Mouse (Mus musculus): ENCODE results near the gene Cers3.

Cers3 gene

DNA sequence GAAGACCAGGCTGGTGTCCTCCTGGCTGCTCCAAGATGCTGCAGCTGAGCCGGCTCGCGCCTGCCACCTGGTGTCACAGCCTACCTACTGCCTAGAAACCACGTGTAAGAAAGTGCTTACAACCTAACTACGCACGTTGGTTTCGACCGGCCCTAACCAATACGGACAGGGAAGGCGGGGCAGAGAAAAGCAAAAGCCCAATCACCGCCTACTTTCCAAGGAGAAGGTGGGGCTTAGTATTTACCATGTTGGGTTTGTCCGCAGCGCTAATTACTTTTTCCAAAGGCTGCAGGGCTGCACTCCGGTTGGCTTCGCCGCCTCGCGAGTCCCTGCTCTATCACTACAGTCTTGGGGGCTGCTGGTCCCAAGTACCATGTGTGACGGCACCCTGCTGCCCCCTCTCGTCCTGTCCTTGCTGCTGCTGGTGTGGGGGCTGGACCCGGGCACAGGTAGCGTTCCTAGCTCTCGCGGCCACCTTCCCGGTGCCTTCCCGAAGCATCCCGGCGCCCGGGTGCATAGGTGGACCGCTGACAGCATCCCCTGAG, 96.2 kb downstream of the Cers3 start, which contains the start of gene Adamts17:
TSS of gene Adamts17 (plus strand) at position 273 of the 545 bp plus-strand sequence.
- in situ Hi-C loops (cut with MseI, MboI): loop anchor here (10.0 kb wide), 2 partner anchors 125 to 355 kb away; no protein-coding TSS in a partner anchor

DNA sequence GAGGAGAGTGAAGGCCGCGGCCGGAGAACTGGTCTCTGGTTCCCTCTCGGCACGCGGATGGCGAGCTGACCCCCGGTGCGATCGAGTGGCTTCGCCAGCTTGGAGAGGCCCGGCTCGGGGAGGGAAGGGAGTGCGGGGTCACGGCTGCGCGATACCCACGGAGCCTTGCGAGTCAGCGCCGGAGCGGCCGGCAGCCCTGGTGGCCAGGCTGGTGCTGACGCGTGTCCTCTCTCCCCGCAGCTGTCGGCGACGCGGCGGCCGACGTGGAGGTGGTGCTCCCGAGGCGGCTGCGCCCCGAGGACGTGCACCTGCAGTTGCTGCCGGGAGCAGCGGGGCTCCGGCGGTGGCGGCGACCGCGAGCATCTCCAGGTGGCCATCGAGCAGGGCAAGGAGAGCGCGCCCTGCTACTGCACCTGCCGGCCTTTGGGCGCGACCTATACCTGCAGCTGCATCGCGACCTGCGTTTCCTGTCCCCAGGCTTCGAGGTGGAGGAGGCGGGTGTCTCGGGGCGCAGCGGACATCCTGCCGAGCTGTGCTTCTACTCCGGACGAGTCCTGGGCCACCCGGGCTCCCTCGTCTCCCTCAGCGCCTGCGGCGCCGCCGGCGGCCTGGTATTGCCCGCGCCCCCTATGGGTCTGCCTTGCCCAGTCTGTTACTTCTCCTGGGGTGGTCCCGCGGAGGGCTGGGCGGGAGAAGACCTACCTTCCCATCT, 96.9 kb downstream of the Cers3 start:
- in situ Hi-C loops (cut with MseI, MboI): loop anchor here in 1 of 2 experiments (10.0 kb wide), 1 partner anchor 355 kb away; no protein-coding TSS in a partner anchor

DNA sequence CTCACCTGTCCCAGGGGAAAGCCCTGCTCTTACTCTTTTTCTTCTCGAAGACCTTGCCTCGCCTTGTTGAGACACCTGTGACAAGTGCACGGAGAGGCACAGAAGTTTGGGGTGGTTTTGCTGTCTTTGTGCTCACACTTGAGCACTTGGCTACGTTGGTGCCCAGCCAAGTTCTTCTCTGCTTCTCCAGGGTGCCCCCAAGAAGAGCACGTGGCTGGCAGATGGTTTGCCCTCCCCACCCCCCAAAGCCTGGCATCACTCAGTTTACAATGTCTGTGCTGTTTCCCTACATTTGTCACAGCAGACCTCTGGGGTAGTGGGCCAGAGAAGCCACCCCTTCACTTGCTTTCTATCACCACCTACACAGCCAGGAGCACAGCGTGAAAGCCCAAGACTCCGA, 97.9 kb downstream of the Cers3 start:
- in situ Hi-C loops (cut with MseI, MboI): loop anchor here in 1 of 2 experiments (10.0 kb wide), 1 partner anchor 354 kb away; no protein-coding TSS in a partner anchor

DNA sequence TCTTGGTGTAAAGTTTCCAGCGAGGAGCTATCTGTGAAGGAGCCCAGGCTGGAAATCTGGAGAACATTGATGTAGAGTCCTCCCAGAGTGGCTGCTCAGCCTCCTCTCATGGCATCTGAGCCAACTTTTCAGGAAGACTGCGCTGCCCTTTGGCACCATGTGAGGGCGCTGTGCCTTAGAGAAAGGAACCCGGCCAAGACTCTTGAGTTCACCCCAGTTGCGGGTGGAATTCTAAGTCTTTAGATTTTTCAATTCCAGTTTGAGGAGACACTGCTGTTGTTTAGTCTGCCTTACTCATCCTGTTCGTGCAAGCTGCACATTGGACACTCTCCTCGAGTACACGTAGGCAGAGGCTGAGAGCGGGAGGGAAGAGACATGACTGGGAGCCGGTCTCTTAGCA, 98.7 kb downstream of the Cers3 start:
- in situ Hi-C loops (cut with MseI, MboI): loop anchor here in 1 of 2 experiments (10.0 kb wide), 1 partner anchor 353 kb away; no protein-coding TSS in a partner anchor

DNA sequence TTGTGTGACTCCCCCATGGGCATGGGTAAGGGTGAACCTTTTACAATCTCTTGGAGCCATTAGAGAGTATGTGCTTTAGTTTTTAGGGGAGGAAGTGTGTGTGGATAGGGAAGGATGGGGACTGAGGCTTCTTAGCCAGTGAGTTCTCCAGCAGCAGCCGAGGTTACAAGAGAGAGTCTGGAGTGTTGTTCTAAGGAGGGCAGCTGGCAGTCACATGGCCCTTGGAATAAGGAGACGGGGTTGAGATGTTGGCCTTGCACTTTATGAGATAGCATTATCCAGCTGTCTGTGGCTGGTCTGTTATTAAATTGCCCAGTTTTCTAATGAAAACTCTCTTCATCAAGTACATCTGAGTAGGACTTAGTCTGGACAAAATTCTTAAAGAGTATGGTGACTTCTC, 100.5 kb downstream of the Cers3 start:
- in situ Hi-C loops (cut with MseI, MboI): loop anchor here in 1 of 2 experiments (10.0 kb wide), 1 partner anchor 351 kb away; no protein-coding TSS in a partner anchor

DNA sequence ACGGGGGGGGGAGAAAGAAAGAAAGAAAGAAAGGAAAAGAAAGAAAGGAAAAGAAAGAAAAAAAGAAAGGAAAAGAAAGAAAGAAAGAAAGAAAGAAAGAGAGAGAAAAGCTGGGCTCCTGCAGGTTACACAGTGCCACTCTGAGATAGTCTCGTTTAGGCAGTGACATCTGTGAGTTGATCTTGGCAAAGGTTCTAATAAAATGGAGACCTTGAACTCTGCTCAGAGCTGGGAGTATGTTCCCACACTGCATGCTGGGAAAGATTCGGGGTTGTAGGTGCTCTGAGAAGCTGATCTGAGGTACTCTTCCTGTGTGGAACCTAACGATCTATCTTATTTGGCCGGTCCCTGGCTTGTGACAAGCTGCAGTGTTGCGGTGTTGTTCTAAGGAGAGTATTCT, 103.3 kb downstream of the Cers3 start:
- in situ Hi-C loops (cut with MseI, MboI): loop anchor here in 1 of 2 experiments (10.0 kb wide), 1 partner anchor 348 kb away; no protein-coding TSS in a partner anchor

DNA sequence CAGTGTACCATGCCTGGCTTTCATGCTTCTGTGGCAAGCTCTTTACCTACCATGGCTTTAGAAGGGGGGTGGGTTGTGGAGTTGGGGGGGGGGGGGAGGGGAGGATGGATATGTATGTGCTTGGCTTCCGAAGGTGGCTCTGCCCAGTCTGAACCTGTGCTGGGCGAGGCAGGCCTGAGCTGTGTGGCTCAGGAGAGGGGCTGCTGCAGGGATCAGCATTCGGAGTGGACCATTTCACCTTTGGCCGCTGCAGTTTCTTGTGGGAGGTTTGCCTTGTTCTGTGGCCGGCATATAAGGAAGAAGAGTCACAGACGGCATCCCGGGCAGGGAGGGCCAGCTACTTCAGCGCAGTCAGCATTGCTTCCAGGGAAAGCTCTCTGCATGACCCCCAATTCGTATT, 104.0 kb downstream of the Cers3 start:
- in situ Hi-C loops (cut with MseI, MboI): loop anchor here in 1 of 2 experiments (10.0 kb wide), 1 partner anchor 348 kb away; no protein-coding TSS in a partner anchor

DNA sequence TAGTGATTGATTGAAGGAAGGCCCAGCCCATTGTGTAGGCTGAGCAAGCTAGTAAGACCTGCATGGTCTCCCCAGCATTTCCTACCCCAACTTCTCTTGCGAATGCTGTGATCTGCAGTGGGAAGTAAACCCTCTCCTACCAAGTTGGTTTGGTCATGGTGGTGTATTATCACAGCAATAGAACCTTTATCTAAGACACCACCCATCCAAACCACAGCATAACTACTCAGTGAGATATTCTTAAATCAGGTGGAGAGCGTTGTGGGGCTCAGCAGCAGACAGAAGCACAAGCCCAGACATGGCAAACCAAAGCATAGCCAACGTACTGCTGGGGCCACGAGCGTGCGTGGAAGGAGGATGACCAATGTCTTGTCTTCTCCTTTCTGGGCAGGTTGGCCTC, 106.0 kb downstream of the Cers3 start:
- in situ Hi-C loops (cut with MseI, MboI): loop anchor here in 1 of 2 experiments (10.0 kb wide), 1 partner anchor 345 kb away; no protein-coding TSS in a partner anchor

DNA sequence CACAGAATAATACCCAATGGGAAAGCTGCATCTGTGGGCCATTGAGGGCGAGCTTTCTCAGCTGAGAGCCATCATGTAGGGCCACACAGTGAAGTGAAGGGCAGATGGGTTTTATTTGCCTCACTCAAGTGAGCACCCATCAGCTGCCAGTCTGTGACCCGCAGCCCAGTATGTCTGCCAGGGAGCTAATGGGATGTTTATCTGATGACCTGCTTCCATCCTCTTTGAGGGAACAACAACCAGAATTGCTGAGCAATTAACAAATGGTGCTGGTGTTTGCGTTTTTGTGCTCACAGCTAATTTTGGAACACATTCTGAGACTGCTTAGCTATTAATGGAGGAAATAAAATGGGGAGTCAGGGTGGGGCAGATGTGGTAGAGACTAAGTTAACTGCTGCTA, 108.9 kb downstream of the Cers3 start:
- in situ Hi-C loops (cut with MseI, MboI): no loop called here

DNA sequence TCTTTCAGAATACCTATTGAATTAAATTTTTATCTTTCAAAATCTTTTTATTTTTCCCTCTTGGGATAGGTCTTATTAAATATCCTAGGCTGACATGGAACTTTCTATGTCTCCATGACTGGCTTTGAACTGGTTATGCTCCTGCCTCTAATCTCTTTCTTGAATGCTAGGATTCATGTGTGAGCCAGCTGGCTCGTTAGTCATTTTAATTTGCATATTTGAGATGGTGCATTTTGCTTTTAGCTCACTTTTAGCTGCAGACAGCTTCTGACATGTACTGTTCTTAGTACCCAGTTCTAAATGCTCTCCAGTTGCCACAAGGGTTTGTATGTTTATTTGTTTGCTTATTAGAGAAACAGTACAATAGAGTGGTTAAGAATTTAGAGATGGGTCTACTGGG, 114.3 kb downstream of the Cers3 start:
- in situ Hi-C loops (cut with MseI, MboI): no loop called here

DNA sequence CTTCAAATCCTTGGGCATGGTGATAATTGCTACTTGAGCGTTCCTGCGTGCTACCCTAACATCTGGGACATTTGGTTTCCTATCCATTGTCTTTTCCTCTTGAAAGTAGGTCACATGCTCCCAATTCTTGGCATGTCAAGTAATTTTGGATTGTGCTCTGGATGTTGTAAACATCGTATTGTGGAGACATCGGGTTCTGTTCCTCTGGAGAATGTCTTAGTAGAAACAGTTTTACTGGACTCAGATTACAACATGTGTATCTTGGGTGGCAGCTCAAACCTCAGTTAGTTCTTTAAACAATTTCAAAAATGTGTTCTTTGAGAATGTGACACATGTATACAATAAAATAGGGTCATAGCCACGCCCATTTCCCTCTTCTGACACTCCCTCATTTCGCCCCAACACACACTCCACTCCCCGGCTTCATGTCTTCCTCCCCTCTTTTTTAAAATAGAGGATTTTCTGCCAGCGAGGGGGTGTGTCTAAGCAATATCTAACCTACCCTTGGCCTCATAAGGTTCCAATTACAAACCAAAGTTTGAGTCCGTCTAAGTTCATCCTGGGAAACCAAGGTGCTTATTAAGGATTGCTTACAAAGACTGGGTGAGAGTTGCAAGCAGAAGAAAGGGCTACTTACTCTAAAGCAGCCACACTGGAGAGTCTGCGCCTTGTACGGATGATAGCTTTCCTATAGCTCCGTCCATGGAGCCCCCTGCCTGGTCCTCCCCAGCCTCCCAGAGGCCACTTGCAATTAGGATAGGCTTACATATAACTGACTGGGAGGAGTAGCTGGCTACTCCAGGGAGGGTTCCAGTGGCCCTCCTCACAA, 115.2 kb downstream of the Cers3 start:
- in situ Hi-C loops (cut with MseI, MboI): no loop called here

DNA sequence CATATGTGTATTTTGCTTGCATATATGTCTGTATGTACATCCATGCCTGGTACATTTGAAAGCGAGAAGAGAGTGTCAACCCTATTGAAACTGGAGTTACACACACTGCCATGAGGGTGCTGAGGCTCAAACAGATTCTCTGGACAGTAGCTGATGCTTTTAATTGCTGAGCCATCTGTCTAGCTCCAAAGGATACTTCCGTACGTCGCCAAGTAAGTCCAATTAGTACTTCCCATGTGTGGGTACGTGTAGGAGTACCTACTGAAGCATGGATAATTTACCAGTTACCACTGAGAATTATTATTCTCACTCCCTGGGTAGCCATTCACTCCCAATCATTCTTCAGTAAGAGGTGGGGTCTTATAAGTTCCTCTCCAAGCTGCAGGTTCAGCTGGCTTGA, 115.9 kb downstream of the Cers3 start:
- in situ Hi-C loops (cut with MseI, MboI): no loop called here

DNA sequence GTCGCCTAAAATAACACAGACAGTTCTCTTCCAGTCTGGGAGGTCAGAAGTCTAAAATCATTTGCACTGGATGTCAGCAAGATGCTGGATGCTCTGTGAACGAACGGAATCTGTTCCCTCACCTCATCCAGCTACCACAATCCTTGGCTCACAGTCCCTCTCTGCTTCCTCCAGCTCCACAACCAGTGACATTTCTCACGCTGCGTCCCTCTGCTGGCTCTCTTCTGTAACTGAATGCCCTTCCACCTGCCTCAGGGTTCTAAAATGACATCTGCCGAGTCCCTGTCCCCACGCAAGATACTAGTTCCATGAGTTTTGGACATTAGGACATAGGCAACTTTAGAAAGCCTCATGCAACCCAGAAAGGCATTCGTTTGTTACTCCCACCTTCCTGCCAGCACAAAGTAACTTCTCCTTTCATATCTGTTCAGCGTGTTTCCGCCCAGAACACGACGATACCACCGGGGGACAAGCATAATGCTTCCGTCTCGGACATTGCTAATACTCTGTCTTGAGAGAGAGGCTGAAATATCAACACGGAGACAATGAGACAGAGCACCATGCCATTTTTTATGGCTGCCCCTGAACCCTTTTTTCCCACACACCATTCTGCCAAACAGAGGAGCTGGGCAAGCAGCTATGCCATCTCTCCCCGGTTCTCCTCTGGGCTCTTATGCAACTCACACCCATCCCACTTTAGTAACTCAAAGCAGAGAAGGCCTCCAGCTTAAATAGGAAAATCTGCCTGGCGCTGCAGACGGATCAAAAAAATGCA, 123.8 kb downstream of the Cers3 start:
- in situ Hi-C loops (cut with MseI, MboI): no loop called here

DNA sequence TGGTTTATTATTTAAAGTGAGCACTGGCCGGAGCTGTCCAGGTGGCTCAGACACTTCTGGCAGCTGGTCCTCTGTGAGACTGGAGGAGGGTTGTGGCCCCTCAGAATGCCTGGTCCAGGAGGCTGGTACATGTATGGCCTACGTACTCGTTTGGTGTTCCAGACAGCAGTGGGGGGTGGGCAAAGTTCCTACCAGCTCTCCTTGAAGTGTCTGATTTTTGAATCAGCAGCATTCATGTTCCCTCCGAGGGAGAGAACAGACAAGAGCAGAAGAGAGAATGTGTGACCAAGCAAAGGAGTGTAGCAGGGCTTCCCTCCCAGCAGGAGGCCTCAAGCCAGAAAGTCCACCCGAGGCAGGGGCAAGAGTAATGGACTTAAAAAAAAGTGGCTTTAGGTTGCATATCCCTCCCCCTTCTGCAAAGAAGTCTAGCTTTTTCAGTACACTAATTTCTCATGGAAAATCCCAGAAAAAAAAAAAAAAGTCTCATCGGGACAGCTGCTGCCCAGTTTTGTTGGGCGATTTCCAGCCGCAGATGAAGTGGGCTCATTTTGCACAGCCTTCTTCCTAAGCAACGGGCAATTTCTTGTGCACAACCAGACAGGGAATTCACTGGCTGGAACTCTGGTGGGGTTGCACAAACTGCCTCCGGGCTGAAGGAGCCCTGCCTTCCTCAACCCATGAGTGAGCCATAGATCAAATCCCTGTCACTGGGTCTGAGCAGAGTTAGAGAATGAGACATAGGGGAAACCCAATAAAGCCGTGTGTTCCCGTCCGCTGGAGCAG, 124.6 kb downstream of the Cers3 start:
- in situ Hi-C loops (cut with MseI, MboI): no loop called here

DNA sequence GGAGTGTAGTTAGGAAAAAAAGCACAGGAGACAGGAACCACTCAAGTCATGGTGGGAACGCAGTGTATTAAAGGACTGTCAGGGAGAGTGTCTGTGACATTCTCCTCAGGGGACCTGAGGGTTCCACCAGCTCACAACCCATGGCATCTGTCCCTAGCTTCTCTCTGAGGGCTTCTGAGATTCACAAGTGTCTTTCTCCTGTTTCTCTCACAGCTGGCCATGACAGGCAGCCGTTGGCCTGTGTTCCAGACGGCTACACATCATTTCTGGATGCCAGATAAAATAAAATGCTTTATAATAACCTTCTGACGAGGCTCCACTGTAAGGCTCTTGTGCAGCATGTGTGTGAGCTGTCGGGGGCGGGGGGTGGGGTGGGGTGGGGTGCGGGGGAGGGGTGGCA, 128.2 kb downstream of the Cers3 start:
- in situ Hi-C loops (cut with MseI, MboI): no loop called here

DNA sequence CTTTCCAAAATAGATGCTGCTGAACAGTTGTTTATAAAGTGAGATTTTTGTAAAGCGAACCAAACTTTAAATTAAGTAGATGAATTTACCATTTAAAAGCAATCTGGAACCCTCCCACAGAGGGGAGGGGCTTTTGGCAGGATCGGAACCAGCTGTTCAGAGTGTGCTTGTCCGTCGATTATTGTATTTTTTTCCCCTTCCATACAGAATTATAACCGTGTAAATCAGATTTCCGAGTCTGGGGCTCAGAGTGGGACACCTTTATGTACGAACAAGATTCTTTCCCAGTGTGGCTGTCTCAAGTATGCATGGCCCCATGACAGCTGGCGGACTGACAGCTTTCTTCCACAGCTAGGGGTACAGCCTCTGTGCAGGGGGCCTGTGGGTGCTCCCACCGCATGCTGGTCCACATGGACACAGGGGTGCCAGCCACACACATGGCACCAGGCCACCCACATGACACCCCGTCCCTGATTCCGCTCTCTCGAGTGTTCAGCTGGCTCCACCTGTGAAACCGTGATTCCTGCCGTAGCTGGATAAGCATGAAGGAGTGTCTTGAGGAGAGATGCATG, 128.7 kb downstream of the Cers3 start:
- in situ Hi-C loops (cut with MseI, MboI): no loop called here

DNA sequence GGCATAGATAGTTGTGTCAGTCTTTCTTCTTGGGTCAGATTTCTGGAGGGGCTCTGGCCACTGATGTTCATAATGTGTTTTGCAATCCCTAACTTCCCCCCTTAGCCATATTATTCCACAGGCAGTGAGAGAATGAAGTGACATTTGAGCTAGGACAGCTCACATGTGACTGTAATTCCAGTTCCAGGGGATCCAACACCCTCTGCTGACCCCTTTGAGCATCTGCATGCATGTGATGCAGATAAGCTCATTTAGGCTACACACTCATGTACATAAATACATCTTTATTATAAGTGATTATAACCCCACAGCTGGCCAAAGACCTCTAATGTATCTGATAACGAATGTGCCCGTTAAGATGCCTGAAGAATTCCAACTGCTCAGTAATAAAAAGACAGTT, 129.9 kb downstream of the Cers3 start:
- in situ Hi-C loops (cut with MseI, MboI): no loop called here
